ENCODE assay signal across 12 mouse cellular contexts in the genomic region with DNA sequence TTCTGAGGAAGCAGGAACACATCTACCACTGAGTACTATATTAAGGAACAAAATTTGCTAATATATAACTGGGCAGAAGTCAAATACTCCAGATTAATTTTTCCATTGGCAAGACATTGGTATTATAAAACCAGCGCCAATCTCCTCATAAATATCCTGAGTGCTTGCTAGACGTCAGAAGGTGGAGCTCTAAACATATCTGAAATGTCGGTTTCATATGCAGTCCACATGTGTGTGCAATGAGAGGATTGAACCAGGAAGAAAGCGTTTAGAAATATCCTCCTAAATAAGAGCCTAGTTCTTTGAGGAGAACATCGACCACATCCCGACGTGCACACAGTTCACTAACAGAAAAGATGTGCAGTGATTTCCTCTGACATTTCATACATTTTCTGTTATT.
DNase-seq lines count a peak whose midpoint lies in the region; ATAC-seq and TF ChIP-seq lines count a peak whose summit lies in the region.
"Had no signal": no experiment of that assay in that cellular context is flagged by ENCODE, and none has a peak within 500 bp of the region (broad histone marks: within the 10 kb centered on the region; RNA-seq: fewer than 3 reads in every experiment).

No protein-coding gene starts in this region.

- peak; percentile 36 for TF ChIP-seq CTCF in left cerebral cortex, adult 2 months (IDR thresholded peaks at IDR 0.05)

- H3K4me2 ChIP-seq in forebrain, embryonic 13.5 days: no peak overlapping the region
- H3K4me2 ChIP-seq: heart, embryonic 12.5 days had no signal

- no peak overlapping the region for H3K9ac ChIP-seq in forebrain, embryonic 13.5 days
- H3K9ac ChIP-seq: heart, embryonic 12.5 days had no signal

- no peaks in the 10 kb centered on the region for H3K4me1 ChIP-seq in forebrain, embryonic 13.5 days
- H3K4me1 ChIP-seq in forebrain, embryonic 10.5 days: no peaks in the 10 kb centered on the region
- H3K4me1 ChIP-seq: heart, embryonic 12.5 days had no signal

- 83% methylated on average over 7 of the region's 7 CpGs for WGBS in forebrain, embryonic 13.5 days
- 89% methylated on average over 7 of the region's 7 CpGs for WGBS in forebrain, embryonic 10.5 days

- peak; percentile 48; the same call in 1 of the 2 replicates for ATAC-seq in forebrain, embryonic 13.5 days
- ATAC-seq in activated CD4-positive, CD25-positive, alpha-beta regulatory T cell, adult 4 months: no peak

- DNase-seq in forebrain, embryonic 10.5 days (ENCODE audit: extremely low spot score, low spot score): no peak
- no peak for DNase-seq in left cerebral cortex, adult 2 months (ENCODE audit: extremely low spot score in 1 of 2, low spot score in 2 of 2)
- no peak for DNase-seq in left cerebral cortex, postnatal 36 days (ENCODE audit: low spot score in 2 of 2)
- peak; percentile 7 for DNase-seq in adipocyte (ENCODE audit: low spot score)
- DNase-seq in mesoderm, embryonic 11.5 days (ENCODE audit: low read depth, low spot score): peak; percentile 2
- no peak for DNase-seq in layer of hippocampus, adult 11-12 months (ENCODE audit: low spot score)
- DNase-seq: cerebellum, postnatal 36 days; kidney, adult 11 months; thymus, postnatal 4 days had no signal

- no peaks in the 10 kb centered on the region for H3K36me3 ChIP-seq in forebrain, embryonic 13.5 days (ENCODE audit: poor library complexity, severe bottlenecking)
- no peaks in the 10 kb centered on the region for H3K36me3 ChIP-seq in forebrain, embryonic 10.5 days (replicated peaks)
- H3K36me3 ChIP-seq: heart, embryonic 12.5 days had no signal

- H3K4me3 ChIP-seq in forebrain, embryonic 13.5 days: no peak overlapping the region
- H3K4me3 ChIP-seq in forebrain, embryonic 10.5 days: no peak overlapping the region
- H3K4me3 ChIP-seq in left cerebral cortex, adult 2 months: no peak overlapping the region
- H3K4me3 ChIP-seq: heart, embryonic 12.5 days had no signal

- H3K9me3 ChIP-seq in forebrain, embryonic 13.5 days (replicated peaks): no peaks in the 10 kb centered on the region
- no peaks in the 10 kb centered on the region for H3K9me3 ChIP-seq in forebrain, embryonic 10.5 days
- H3K9me3 ChIP-seq: heart, embryonic 12.5 days had no signal

- no peaks in the 10 kb centered on the region for H3K27me3 ChIP-seq in forebrain, embryonic 13.5 days
- H3K27me3 ChIP-seq in forebrain, embryonic 10.5 days (ENCODE audit: poor library complexity, severe bottlenecking): no peaks in the 10 kb centered on the region
- H3K27me3 ChIP-seq: heart, embryonic 12.5 days had no signal

- H3K27ac ChIP-seq in forebrain, embryonic 13.5 days: no peak overlapping the region
- H3K27ac ChIP-seq in forebrain, embryonic 10.5 days: no peak overlapping the region
- H3K27ac ChIP-seq in left cerebral cortex, adult 2 months: no peak overlapping the region

- intact Hi-C loops in left cerebral cortex, adult 2 months (cut with DNase I): loop anchor here (10.0 kb wide), 1 partner anchor 1591 kb away; no protein-coding TSS in a partner anchor
- intact Hi-C loops in left cerebral cortex, postnatal 36 days (cut with DNase I): no loop called here

Comparison
In these comparisons a context has a peak if more than half of its experiments do, and no peak if none do; other contexts are left out.
1. DNase-seq: peak in adipocyte (single experiment) and mesoderm, embryonic 11.5 days (single experiment); none in forebrain, embryonic 10.5 days (single experiment), left cerebral cortex, adult 2 months (0 of 2), left cerebral cortex, postnatal 36 days (0 of 2) and layer of hippocampus, adult 11-12 months (single experiment).